Mouse (Mus musculus): ENCODE data around the gene Itga2. TPM values are rescaled to one million over a fixed set of nuclear protein-coding genes. Genes with fewer than 3 reads are reported as not detected.

The Itga2 gene
- polyA plus RNA-seq, 1 experiment from 2014 or later = 1.2 TPM

DNA sequence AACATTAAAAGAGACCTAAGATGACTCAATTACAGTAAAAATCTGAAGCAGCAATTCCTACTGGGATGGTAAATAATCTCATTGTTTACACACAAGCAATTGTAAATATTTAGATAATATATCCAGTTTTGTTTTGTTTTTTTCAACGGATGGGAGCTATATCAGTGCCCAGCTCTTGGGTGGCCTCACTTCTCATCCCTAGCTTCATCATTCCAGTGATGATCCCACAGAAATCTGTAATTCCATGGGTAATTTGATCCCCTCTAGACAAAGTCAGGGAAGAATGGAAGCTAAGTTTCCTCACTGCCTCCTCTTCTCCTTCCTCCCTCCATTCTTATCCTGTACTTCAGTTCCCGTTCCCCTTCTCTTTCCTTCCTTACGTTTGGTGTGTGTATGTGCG lies 74.4 kb downstream of the Itga2 start:
- 88% methylated on average over 4 of the region's 4 CpGs for WGBS
- H3K27ac ChIP-seq (replicated peaks) = no peak overlapping the region

DNA sequence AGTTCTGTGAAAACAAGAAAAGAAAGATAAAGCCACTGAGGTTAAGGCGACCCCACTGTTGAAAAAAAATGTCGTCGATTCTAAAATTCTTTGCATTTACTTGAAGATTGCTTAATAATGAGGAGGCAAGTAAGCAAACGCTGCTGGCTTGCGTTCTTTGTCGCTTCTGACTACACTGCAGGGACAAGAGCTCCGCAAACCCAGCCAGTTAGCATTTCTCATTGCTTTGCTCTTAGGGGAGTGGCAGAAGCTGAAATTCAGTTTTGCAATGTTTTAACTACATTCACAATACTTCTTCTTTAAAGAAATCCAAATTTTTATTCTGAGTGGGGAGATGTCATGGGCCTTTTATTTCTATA lies 75.7 kb downstream of the Itga2 start:
- no peak for DNase-seq (ENCODE audit: low spot score)
- Histone ChIP-seq H3K9me3 (no peaks in the 10 kb centered on the region), H3K27ac (replicated peaks) (no peak overlapping the region), H3K27me3 (replicated peaks; ENCODE audit: low read depth, poor library complexity, severe bottlenecking) (no peaks in the 10 kb centered on the region), H3K36me3 (replicated peaks) (no peaks in the 10 kb centered on the region), H3K4me1 (peaks cover 9% of the 10 kb centered on the region), H3K4me3 (peak overlapping the region; percentile 21; the same call in 1 of the 2 replicates)
- 51% methylated on average over 7 of the region's 7 CpGs for WGBS

More for the DNA sequence above, 74.4 kb downstream of the Itga2 start:
- no peak for DNase-seq (ENCODE audit: low spot score)
- Histone ChIP-seq H3K4me1 (peaks cover 9% of the 10 kb centered on the region), H3K4me3 (no peak overlapping the region), H3K9me3 (no peaks in the 10 kb centered on the region), H3K27me3 (replicated peaks; ENCODE audit: low read depth, poor library complexity, severe bottlenecking) (no peaks in the 10 kb centered on the region), H3K36me3 (replicated peaks) (no peaks in the 10 kb centered on the region)

- peak; percentile 23 for DNase-seq (ENCODE audit: low spot score)
- H3K4me1 ChIP-seq = peaks cover 9% of the 10 kb centered on the region
- H3K9me3 ChIP-seq = no peaks in the 10 kb centered on the region
- H3K4me3 ChIP-seq = peak overlapping the region; percentile 21; the same call in 1 of the 2 replicates
- H3K27ac ChIP-seq (replicated peaks) = no peak overlapping the region
- 22% methylated on average over 15 of the region's 15 CpGs for WGBS
- no peaks in the 10 kb centered on the region for H3K36me3 ChIP-seq (replicated peaks)
- no peaks in the 10 kb centered on the region for H3K27me3 ChIP-seq (replicated peaks; ENCODE audit: low read depth, poor library complexity, severe bottlenecking)
These were observed 76.2 kb downstream of the Itga2 start for GRCm38 (mm10) chr13:114855573-114856268.

- Histone ChIP-seq H3K4me3 (no peak overlapping the region), H3K9me3 (no peaks in the 10 kb centered on the region), H3K4me1 (peaks cover 9% of the 10 kb centered on the region), H3K36me3 (replicated peaks) (no peaks in the 10 kb centered on the region), H3K27me3 (replicated peaks; ENCODE audit: low read depth, poor library complexity, severe bottlenecking) (no peaks in the 10 kb centered on the region), H3K27ac (replicated peaks) (no peak overlapping the region)
- WGBS = 96% methylated on average over 3 of the region's 3 CpGs
- no peak for DNase-seq (ENCODE audit: low spot score)
These were observed 77.5 kb downstream of the Itga2 start for GRCm38 (mm10) chr13:114854428-114854827.

- Histone ChIP-seq H3K27ac (replicated peaks) (no peak overlapping the region), H3K4me3 (no peak overlapping the region), H3K36me3 (replicated peaks) (no peaks in the 10 kb centered on the region), H3K4me1 (peaks cover 9% of the 10 kb centered on the region), H3K9me3 (no peaks in the 10 kb centered on the region), H3K27me3 (replicated peaks; ENCODE audit: low read depth, poor library complexity, severe bottlenecking) (no peaks in the 10 kb centered on the region)
- WGBS = 88% methylated on average over 6 of the region's 6 CpGs
- no peak for DNase-seq (ENCODE audit: low spot score)
These were observed 77.9 kb downstream of the Itga2 start for GRCm38 (mm10) chr13:114854023-114854422.

DNA sequence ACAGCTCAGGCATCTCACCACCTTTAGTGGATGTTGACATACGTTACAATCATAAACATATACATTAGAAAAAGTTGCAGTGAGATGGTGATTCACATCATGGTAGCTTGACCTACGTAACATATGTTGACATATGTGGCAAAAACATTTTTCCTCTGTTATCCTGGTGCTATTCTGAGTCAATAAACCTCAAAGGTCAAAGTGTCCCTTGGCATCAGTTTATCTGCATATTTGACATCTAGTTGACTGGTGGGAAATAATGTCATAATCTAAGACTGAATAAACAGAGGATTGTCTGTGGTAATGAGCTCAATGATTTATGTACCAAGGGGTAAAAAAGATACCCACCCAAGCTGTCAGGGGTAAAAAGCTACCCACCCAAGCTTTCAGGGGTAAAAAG lies 78.7 kb downstream of the Itga2 start:
- 92% methylated on average over 2 of the region's 2 CpGs for WGBS
- no peak overlapping the region for H3K27ac ChIP-seq (replicated peaks)
- no peaks in the 10 kb centered on the region for H3K9me3 ChIP-seq

DNA sequence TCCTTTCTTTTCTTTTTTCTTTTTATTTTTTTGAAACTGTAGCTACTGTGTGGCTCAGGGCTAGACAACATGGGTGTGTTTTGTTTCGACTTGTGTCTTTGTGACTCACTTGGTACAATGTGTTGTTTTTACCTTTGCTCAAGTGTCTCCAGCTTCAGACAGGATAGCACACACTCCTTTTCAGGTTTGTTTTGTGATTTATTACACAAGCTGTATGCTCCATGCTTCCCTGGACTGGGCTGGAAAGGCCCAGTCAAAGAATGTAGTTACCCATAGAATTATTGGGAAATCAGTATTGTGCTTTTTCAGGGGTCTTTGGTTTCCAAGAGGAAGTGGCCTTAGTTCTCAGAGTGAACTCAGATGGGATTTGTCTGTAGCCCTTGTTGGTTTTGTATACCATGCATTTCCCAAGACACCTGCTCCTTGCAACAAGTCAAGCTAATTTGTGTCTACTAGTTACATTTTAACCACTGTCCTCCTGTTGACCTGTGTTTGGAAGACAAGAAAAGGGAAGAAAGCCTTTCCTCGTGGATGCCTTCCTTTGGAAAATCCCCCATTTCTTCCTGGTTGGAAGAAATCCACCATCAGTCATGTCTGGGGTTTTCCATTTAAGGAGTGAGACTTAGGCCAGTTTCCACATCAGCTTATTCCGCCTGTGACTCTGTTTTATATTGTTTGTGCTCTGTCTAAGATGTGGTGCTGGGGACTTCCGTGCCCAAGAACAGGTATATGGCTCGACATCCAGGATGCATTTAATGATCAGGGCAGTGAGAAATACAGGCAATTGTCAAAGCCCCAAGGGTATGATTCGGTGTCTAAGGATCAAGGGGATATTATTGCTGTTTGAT lies 79.4 kb downstream of the Itga2 start:
- no peak for DNase-seq (ENCODE audit: low spot score)
- H3K4me3 ChIP-seq = no peak overlapping the region
- H3K36me3 ChIP-seq (replicated peaks) = no peaks in the 10 kb centered on the region
- WGBS = 84% methylated on average over 6 of the region's 6 CpGs
- H3K4me1 ChIP-seq = peaks cover 9% of the 10 kb centered on the region
- no peaks in the 10 kb centered on the region for H3K9me3 ChIP-seq
- no peak overlapping the region for H3K27ac ChIP-seq (replicated peaks)
- no peaks in the 10 kb centered on the region for H3K27me3 ChIP-seq (replicated peaks; ENCODE audit: low read depth, poor library complexity, severe bottlenecking)

More for the DNA sequence above, 78.7 kb downstream of the Itga2 start:
- Histone ChIP-seq H3K4me1 (peaks cover 9% of the 10 kb centered on the region), H3K27me3 (replicated peaks; ENCODE audit: low read depth, poor library complexity, severe bottlenecking) (no peaks in the 10 kb centered on the region), H3K36me3 (replicated peaks) (no peaks in the 10 kb centered on the region), H3K4me3 (no peak overlapping the region)
- no peak for DNase-seq (ENCODE audit: low spot score)

DNA sequence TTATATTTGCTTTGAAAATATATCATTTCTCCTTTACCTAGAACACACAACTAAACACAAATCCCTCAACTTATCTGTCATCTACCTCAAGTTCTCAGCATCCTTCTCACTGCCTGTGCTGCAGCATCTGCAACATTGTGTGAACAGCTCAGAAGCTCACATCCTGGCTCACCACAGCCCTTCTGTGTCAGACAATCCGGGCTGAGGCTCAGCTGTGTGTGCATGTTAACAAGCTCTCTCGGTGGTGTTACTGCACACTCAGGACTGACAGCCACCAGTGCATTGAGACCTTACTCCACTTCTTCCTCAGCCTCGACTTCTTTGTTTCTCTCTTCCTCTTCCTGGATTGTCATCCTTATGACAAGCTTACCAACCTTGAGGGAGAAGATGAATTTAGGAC lies 83.0 kb downstream of the Itga2 start:
- Histone ChIP-seq H3K9me3 (no peaks in the 10 kb centered on the region), H3K36me3 (replicated peaks) (no peaks in the 10 kb centered on the region), H3K4me3 (no peak overlapping the region), H3K27ac (replicated peaks) (no peak overlapping the region), H3K27me3 (replicated peaks; ENCODE audit: low read depth, poor library complexity, severe bottlenecking) (no peaks in the 10 kb centered on the region), H3K4me1 (no peaks in the 10 kb centered on the region)
- no peak for DNase-seq (ENCODE audit: low spot score)
- WGBS = 69% methylated on average over 3 of the region's 3 CpGs

DNA sequence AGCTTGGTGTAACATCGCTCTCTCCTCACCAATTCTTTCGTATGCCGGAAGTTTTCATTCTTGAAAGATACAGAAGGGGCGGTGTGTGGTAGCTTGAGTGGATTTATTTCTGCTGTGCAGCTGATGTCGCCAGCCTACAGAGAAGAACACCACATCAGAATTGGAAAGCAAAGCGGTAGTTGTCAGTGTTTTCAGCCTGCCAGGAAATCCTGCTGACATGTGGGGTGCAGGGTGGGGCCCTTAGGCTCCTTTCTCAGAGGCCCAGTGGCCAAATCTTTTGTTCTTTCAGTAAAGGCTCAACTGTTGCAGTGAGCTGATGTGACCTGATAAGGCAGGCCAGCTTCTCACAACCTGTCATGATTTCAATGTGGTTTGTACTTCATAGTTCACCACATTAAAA lies 86.1 kb downstream of the Itga2 start:
- no peaks in the 10 kb centered on the region for H3K36me3 ChIP-seq (replicated peaks)
- WGBS = 87% methylated on average over 6 of the region's 6 CpGs
- no peak overlapping the region for H3K27ac ChIP-seq (replicated peaks)

GRCm38 (mm10) chr13:114843318-114843717 lies 88.6 kb downstream of the Itga2 start:
- Histone ChIP-seq H3K36me3 (replicated peaks) (no peaks in the 10 kb centered on the region), H3K9me3 (no peaks in the 10 kb centered on the region), H3K27me3 (replicated peaks; ENCODE audit: low read depth, poor library complexity, severe bottlenecking) (no peaks in the 10 kb centered on the region), H3K4me3 (no peak overlapping the region), H3K4me1 (peaks cover 11% of the 10 kb centered on the region), H3K27ac (replicated peaks) (no peak overlapping the region)
- DNase-seq (ENCODE audit: low spot score) = no peak
- WGBS = 76% methylated on average over 1 of the region's 1 CpGs

More for the DNA sequence above, 86.1 kb downstream of the Itga2 start:
- DNase-seq (ENCODE audit: low spot score) = no peak
- Histone ChIP-seq H3K27me3 (replicated peaks; ENCODE audit: low read depth, poor library complexity, severe bottlenecking) (no peaks in the 10 kb centered on the region), H3K9me3 (no peaks in the 10 kb centered on the region), H3K4me3 (no peak overlapping the region), H3K4me1 (no peaks in the 10 kb centered on the region)

GRCm38 (mm10) chr13:114840545-114840944 lies 91.4 kb downstream of the Itga2 start:
- no peak for DNase-seq (ENCODE audit: low spot score)
- no peaks in the 10 kb centered on the region for H3K27me3 ChIP-seq (replicated peaks; ENCODE audit: low read depth, poor library complexity, severe bottlenecking)
- peaks cover 12% of the 10 kb centered on the region for H3K4me1 ChIP-seq
- no peak overlapping the region for H3K4me3 ChIP-seq
- no peak overlapping the region for H3K27ac ChIP-seq (replicated peaks)
- no peaks in the 10 kb centered on the region for H3K36me3 ChIP-seq (replicated peaks)
- 93% methylated on average over 4 of the region's 4 CpGs for WGBS
- H3K9me3 ChIP-seq = no peaks in the 10 kb centered on the region

DNA sequence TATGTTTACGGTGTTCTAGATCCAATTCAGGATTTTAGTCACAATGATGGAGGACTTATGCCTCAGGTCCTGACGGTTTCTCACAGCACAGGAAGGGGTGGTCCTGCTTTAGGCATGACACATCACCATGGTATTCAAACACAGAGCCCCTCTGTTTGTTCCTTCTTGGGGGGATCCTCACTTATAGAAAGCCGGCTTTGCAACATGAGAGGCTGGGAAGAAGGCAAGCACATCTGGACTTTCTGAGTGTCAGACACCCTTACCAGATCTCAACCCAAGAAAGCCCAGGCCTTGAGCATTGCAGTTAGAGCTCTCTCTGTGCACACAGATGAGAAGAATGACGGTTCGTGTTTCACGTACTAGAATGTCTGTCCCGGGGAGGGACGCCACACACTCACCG lies 92.8 kb downstream of the Itga2 start:
- peak overlapping the region; percentile 35; the same call in 1 of the 2 replicates for H3K27ac ChIP-seq (replicated peaks)
- peak; percentile 21 for DNase-seq (ENCODE audit: low spot score)
- H3K36me3 ChIP-seq (replicated peaks) = no peaks in the 10 kb centered on the region
- WGBS = 61% methylated on average over 9 of the region's 9 CpGs
- no peak overlapping the region for H3K4me3 ChIP-seq
- H3K9me3 ChIP-seq = no peaks in the 10 kb centered on the region
- peaks cover 12% of the 10 kb centered on the region for H3K4me1 ChIP-seq
- H3K27me3 ChIP-seq (replicated peaks; ENCODE audit: low read depth, poor library complexity, severe bottlenecking) = no peaks in the 10 kb centered on the region

- Histone ChIP-seq H3K4me3 (no peak overlapping the region), H3K27ac (replicated peaks) (peak overlapping the region; percentile 70), H3K36me3 (replicated peaks) (no peaks in the 10 kb centered on the region), H3K4me1 (peaks cover 12% of the 10 kb centered on the region), H3K27me3 (replicated peaks; ENCODE audit: low read depth, poor library complexity, severe bottlenecking) (no peaks in the 10 kb centered on the region), H3K9me3 (no peaks in the 10 kb centered on the region)
- no peak for DNase-seq (ENCODE audit: low spot score)
- WGBS = 41% methylated on average over 5 of the region's 5 CpGs
These were observed 93.3 kb downstream of the Itga2 start for GRCm38 (mm10) chr13:114838535-114838990.
